Mouse (Mus musculus): ENCODE measurements around the gene Ppp1r13b. TPM values are rescaled to one million over a fixed set of nuclear protein-coding genes. Genes with fewer than 3 reads are reported as not detected.

Ppp1r13b gene
- polyA plus RNA-seq, 1 experiment from 2014 or later = 3.4 TPM

DNA sequence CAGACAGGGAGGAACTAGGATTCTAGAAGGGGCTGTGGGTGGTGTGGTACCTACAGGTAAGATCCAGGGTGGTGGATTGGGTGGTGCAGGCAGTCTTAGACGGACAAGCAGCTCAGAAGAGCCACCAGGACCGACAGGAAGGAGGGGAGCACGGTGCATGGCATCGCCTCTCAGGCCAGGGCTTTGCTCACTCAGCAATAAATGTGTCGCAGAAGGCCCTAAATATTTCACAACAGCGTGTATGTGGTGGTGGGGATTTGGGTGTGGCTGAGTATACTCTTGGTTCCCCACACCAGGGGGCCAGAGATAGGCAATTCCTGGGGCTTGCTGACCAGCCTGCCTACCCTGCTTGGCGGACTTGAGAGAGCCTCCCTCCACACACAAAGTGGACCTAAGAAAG, 87.2 kb downstream of the Ppp1r13b start:
- H3K9ac ChIP-seq = no peak overlapping the region
- DNase-seq = no peak
- no peaks in the 10 kb centered on the region for H3K9me3 ChIP-seq (replicated peaks)
- H3K4me3 ChIP-seq (replicated peaks) = no peak overlapping the region
- H3K27ac ChIP-seq = no peak overlapping the region
- H3K27me3 ChIP-seq = no peaks in the 10 kb centered on the region
- H3K36me3 ChIP-seq = peaks cover 65% of the 10 kb centered on the region
- WGBS (ENCODE audit: insufficient replicate concordance) = 58% methylated on average over 7 of the region's 7 CpGs
- H3K4me2 ChIP-seq = no peak overlapping the region
- ATAC-seq (ENCODE audit: low read depth) = no peak
- H3K4me1 ChIP-seq (replicated peaks) = peaks cover 65% of the 10 kb centered on the region

DNA sequence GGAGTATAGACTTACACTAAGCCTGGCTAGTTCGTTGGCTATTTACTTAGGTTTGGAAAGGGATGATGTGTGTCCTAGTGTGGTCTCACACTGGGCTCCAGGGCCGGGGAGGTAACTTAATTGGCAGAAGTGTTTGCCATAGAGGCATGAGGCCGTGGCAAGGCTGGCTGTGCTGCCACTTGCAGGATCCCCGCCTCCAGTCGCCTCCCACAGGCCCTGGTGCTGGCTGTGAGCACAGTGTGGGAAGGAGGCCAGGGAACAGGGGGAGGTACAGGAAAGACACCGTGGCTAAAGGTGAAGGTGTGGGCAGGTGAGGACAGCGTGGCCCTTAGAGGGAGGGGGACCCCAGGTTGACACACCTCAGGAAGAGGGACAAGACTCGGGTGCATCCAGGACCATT, 88.0 kb downstream of the Ppp1r13b start:
- H3K27me3 ChIP-seq = no peaks in the 10 kb centered on the region
- DNase-seq = no peak
- WGBS (ENCODE audit: insufficient replicate concordance) = 73% methylated on average over 8 of the region's 8 CpGs
- H3K4me2 ChIP-seq = no peak overlapping the region
- peaks cover 57% of the 10 kb centered on the region for H3K36me3 ChIP-seq
- peaks cover 73% of the 10 kb centered on the region for H3K4me1 ChIP-seq (replicated peaks)
- no peaks in the 10 kb centered on the region for H3K9me3 ChIP-seq (replicated peaks)
- peak overlapping the region; percentile 11; the same call in 1 of the 2 replicates for H3K27ac ChIP-seq
- no peak for ATAC-seq (ENCODE audit: low read depth)
- H3K4me3 ChIP-seq (replicated peaks) = no peak overlapping the region
- no peak overlapping the region; the same call in 1 of the 2 replicates for H3K9ac ChIP-seq

DNA sequence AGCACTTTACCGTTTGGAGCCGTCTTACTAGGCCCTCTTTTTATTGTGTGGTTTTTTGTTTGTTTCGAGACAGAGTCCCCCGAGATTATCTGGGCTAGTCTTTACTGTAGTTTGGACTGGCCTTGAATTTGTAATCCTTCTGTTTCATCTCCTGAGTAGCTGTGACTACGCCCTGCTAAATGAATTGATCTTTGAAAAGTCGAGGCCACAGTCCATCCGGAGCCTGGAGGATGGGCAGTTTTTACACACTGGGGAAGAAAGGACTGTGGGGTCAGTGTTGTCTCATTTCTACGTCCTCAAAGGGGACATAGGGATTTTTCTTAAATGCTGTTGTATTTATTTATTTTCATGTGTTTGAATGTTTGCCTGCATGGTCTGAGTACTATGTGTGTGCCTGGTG, 89.9 kb downstream of the Ppp1r13b start:
- H3K9ac ChIP-seq = peak overlapping the region; percentile 59

DNA sequence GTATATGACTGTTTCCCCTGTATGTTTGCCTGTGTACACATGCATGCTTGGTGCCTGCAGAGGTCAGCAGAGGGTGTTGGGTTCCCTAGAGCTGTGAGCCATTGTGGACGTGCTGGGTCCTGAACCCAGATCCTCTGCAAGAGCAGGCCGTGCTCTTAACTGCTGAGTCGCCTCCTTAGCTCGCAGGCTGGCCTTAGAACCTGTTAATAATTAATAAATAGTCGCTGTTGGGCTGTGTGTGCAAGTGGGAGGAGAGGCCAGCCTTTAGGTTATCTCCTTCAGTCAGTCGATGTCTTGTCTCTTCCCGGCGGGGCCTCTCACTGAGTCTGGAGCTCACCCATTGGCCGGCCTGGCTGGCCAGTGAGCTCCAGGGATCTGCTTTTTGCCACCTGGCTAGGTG, 90.9 kb downstream of the Ppp1r13b start:
- Histone ChIP-seq H3K36me3 (peaks cover 30% of the 10 kb centered on the region), H3K9me3 (replicated peaks) (no peaks in the 10 kb centered on the region), H3K27ac (peak overlapping the region; percentile 97), H3K4me1 (replicated peaks) (peaks cover 84% of the 10 kb centered on the region), H3K4me3 (replicated peaks) (peak overlapping the region; percentile 77), H3K4me2 (peak overlapping the region; percentile 81), H3K27me3 (no peaks in the 10 kb centered on the region), H3K9ac (peak overlapping the region; percentile 87)
- WGBS (ENCODE audit: insufficient replicate concordance) = 15% methylated on average over 9 of the region's 9 CpGs
- peak; percentile 80 for DNase-seq
- ATAC-seq (ENCODE audit: low read depth) = peak; percentile 45

More for the DNA sequence above, 89.9 kb downstream of the Ppp1r13b start:
- ATAC-seq (ENCODE audit: low read depth) (no peak), DNase-seq (no peak)
- Histone ChIP-seq H3K36me3 (peaks cover 37% of the 10 kb centered on the region), H3K27me3 (no peaks in the 10 kb centered on the region), H3K4me1 (replicated peaks) (peaks cover 81% of the 10 kb centered on the region), H3K9me3 (replicated peaks) (no peaks in the 10 kb centered on the region), H3K27ac (peak overlapping the region; percentile 97), H3K4me3 (replicated peaks) (peak overlapping the region; percentile 11; the same call in 1 of the 2 replicates), H3K4me2 (peak overlapping the region; percentile 81)
- 73% methylated on average over 8 of the region's 8 CpGs for WGBS (ENCODE audit: insufficient replicate concordance)

DNA sequence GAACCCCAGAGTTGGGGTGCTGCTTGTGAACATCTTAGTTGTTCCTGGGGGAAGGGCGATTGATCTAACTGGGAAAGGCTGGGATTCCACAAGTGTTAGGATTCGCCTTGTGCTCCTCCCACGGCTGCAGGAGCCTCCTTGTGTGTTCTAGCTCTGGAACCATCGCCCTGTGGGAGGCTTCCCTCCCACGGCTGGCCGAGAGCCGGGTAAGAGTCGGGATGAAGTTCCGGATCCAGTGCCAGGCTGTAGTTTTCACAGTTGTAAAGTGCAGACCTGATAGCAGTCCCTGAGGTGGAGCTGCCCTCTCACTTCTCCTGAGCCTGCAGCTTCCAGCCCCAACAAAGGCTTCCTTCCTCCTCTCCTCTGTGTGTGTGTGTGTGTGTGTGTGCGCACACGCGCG, 91.4 kb downstream of the Ppp1r13b start:
- Histone ChIP-seq H3K4me2 (peak overlapping the region; percentile 81), H3K4me3 (replicated peaks) (peak overlapping the region; percentile 77), H3K4me1 (replicated peaks) (peaks cover 87% of the 10 kb centered on the region), H3K36me3 (peaks cover 32% of the 10 kb centered on the region), H3K9me3 (replicated peaks) (no peaks in the 10 kb centered on the region), H3K27ac (peak overlapping the region; percentile 97), H3K27me3 (no peaks in the 10 kb centered on the region), H3K9ac (peak overlapping the region; percentile 87)
- 73% methylated on average over 13 of the region's 13 CpGs for WGBS (ENCODE audit: insufficient replicate concordance)
- DNase-seq (no peak), ATAC-seq (ENCODE audit: low read depth) (no peak)

DNA sequence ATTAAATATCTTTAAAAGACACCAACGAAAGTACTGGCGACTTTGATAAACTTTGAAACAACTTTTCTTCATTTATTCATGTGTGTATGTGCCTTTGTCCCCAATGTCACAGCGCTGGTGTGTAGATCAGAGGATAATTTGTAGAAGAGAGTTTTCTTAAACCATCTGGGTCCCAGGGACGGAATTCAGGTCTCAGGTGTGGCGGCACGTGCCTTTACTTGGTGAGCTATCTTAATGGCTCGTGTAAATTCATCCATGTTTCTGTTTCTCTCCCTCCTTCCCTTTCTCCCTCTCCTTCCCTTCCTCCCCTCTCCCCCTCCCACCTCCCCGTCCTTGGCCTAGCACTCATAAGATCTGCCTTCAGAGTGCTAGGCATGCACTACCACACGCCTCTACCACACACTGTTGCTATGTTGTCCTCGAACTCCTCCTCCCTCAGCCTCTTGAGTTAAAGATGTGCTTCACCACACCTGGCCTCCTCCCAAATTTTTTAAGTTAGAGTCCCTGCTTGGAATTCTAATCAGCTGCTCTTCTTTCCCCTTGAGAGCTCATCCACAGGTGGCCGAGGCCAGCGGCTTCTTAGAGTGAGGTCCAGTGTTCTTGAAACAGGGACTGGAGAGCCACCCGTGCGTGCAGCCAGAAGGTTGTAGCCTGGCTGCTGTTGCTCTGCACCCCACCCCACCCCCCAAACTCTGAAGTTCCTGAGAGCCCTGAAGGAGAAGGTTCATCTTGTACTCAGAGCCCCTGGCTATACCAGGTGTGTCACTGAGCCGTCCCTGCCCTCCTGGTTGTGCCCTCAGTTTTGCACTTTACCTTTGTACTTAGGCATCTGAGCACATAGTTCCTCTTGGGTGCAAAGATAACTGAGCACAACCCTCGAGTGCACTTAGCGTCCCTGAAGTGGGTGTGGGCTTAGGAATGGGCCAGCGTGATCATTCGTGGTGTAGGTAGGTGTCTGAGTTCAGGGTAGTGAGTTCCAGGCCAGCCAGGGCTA, 92.8 kb downstream of the Ppp1r13b start:
- H3K27ac ChIP-seq = peak overlapping the region; percentile 97
- H3K4me2 ChIP-seq = peak overlapping the region; percentile 81
- H3K9me3 ChIP-seq (replicated peaks) = no peaks in the 10 kb centered on the region
- ATAC-seq (ENCODE audit: low read depth) = no peak
- H3K4me1 ChIP-seq (replicated peaks) = peaks cover 83% of the 10 kb centered on the region
- no peaks in the 10 kb centered on the region for H3K27me3 ChIP-seq
- 18% methylated on average over 19 of the region's 19 CpGs for WGBS (ENCODE audit: insufficient replicate concordance)
- peak overlapping the region; percentile 87 for H3K9ac ChIP-seq
- H3K4me3 ChIP-seq (replicated peaks) = peak overlapping the region; percentile 77
- no peak for DNase-seq
- H3K36me3 ChIP-seq = peaks cover 31% of the 10 kb centered on the region

DNA sequence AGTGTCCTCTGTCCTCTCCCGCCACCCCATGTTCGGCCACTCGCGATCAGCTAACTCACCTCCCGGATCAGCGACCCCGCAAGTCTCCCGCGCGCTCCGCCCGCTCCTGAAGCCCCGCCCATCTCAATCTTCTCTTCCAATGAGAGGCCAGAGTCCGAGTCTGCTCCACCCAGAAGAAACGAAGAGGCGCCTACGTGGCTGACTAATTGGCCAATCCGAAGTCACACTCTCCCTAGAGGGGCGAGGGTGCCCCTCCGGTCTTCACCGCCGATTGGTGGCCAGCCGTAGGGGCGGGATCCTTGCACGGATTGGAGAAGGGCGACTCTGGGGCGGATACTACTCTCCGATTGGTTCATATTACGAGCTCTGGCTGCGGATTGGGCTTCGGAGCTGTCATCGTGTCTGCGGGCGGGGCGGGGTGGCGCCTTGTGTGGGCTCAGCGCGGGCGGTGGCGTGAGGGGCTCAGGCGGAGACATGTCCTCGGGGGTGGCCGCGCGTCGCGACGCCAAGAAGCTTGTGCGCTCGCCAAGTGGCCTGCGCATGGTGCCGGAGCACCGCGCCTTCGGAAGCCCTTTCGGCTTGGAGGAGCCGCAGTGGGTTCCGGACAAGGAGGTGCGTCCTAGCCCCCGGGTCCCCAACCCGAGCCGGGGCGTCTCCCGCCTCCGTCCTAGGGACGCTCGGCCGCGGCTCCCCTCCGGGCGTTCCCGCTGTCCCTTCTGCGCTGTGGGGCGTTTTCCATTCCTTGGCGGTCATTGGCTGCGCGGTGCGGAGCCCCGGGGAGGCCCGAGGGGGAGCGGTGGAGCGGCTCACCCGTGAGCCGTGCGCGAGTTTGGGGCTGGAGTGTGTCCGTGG, 93.9 kb downstream of the Ppp1r13b start, which contains the start of the genes Xrcc3 and Zfyve21:
Xrcc3 (minus strand) TSS at position 108 of the 852 bp plus-strand sequence.
Zfyve21 (plus strand) TSS at position 405 of the 852 bp plus-strand sequence.
- Histone ChIP-seq H3K36me3 (peaks cover 37% of the 10 kb centered on the region), H3K27ac (peak within 1 kb of the TSS; percentile 97), H3K4me3 (replicated peaks) (peak within 1 kb of the TSS; percentile 82), H3K9me3 (replicated peaks) (no peaks in the 10 kb centered on the region), H3K4me1 (replicated peaks) (peaks cover 83% of the 10 kb centered on the region), H3K4me2 (peak within 1 kb of the TSS; percentile 93), H3K27me3 (no peaks in the 10 kb centered on the region), H3K9ac (peak within 1 kb of the TSS; percentile 87)
- ATAC-seq (ENCODE audit: low read depth) (peak; percentile 92), DNase-seq (peak; percentile 99)
- under 1% methylated on average over 87 of the region's 87 CpGs for WGBS (ENCODE audit: insufficient replicate concordance)

DNA sequence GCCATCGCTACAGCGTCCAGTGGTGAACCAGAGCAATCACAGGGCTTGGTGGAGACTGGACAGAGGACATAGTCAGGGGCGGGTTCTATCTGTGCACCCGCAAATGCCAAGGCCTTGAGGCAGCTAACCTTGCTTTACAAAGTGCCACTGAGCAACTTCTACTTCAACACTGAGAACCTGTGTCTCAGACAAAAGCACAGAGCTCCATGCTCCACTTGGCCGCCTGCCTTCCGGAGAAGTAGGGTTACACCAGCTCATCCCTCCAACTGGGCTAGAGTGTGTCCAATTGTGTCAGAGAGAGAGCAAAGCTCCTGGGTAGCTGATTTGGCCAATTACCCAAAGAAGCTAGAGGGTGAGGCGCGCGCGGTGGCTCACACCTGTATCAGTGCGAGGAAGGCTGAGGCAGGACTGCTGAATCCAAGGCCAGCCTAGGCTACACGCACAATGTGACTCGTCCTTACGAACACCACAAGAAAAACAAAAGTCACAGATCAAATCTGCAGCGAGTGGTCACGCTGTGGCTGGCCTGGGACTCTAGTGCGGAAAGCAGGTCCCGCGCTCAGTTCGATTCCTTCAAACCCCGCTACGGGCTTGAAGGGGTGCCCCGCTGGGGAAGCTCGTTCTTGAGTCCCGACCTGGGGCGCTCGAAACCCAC, 94.7 kb downstream of the Ppp1r13b start:
- H3K4me3 ChIP-seq (replicated peaks) = peak overlapping the region; percentile 82
- H3K36me3 ChIP-seq = peaks cover 37% of the 10 kb centered on the region
- peak overlapping the region; percentile 93 for H3K4me2 ChIP-seq
- peak overlapping the region; percentile 84 for H3K9ac ChIP-seq
- H3K4me1 ChIP-seq (replicated peaks) = peaks cover 83% of the 10 kb centered on the region
- no peak for DNase-seq
- no peaks in the 10 kb centered on the region for H3K27me3 ChIP-seq
- H3K9me3 ChIP-seq (replicated peaks) = no peaks in the 10 kb centered on the region
- peak overlapping the region; percentile 77 for H3K27ac ChIP-seq
- ATAC-seq (ENCODE audit: low read depth) = no peak
- WGBS (ENCODE audit: insufficient replicate concordance) = 4% methylated on average over 27 of the region's 27 CpGs

DNA sequence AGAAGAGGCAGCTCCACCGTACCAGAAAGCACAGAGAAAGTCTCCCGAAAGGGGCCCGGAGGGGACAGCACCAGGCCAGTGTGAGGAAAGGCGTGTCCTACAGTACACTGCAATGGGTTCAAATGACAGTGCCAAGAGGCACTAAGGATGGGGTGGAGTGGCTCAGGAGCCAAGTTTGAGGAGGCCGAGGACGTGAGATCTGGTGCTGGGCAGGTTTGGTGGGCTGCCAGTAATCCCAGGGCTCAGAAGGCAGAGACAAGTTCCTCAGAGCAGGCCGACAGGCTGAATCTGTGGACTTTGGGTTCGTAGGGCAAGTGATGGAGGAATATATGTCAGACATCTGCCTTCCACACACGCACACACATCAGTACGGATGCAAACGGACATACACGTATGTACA, 95.3 kb downstream of the Ppp1r13b start:
- Histone ChIP-seq H3K9ac (peak overlapping the region; percentile 84), H3K4me1 (replicated peaks) (peaks cover 80% of the 10 kb centered on the region), H3K4me2 (peak overlapping the region; percentile 93), H3K27me3 (no peaks in the 10 kb centered on the region), H3K4me3 (replicated peaks) (peak overlapping the region; percentile 82), H3K36me3 (peaks cover 39% of the 10 kb centered on the region), H3K27ac (peak overlapping the region; percentile 77), H3K9me3 (replicated peaks) (no peaks in the 10 kb centered on the region)
- ATAC-seq (ENCODE audit: low read depth) = no peak
- DNase-seq = no peak
- WGBS (ENCODE audit: insufficient replicate concordance) = 68% methylated on average over 12 of the region's 12 CpGs

DNA sequence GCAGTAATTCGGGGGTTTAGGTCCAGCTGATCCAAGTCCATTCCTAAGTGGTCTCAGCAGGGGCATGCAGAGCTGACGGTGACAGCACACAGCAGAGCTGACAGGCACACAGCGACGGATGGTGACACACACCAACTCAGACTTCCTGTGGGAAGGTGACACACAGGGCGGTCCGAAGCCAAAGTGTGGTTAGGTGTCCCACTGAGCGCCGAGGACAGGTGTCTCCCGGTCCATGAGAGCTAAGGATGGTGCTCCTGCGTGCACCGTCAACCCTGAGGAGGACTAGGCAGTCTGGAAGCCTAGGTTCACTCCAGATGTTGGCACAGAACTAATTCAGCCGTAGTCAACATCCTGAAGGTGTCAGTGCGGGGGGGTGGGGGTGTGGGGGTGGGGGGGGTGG, 95.8 kb downstream of the Ppp1r13b start:
- ATAC-seq (ENCODE audit: low read depth) = no peak
- WGBS (ENCODE audit: insufficient replicate concordance) = 84% methylated on average over 13 of the region's 13 CpGs
- Histone ChIP-seq H3K4me2 (peak overlapping the region; percentile 93; the same call in 1 of the 2 replicates), H3K36me3 (peaks cover 45% of the 10 kb centered on the region), H3K4me1 (replicated peaks) (peaks cover 75% of the 10 kb centered on the region), H3K4me3 (replicated peaks) (peak overlapping the region; percentile 6; the same call in 1 of the 2 replicates), H3K27me3 (no peaks in the 10 kb centered on the region), H3K9me3 (replicated peaks) (no peaks in the 10 kb centered on the region), H3K27ac (no peak overlapping the region), H3K9ac (0 out of 2 replicates have a peak overlapping the region, but pooled peaks have one; percentile 13)
- DNase-seq = no peak

Measured in liver, embryonic 13.5 days (tissue).